Mouse (Mus musculus) testis, postnatal 10 days (tissue): ENCODE results near the gene Il18.
A peak's percentile ranks its signal among the peaks of the same experiment; 100 is the strongest.
"Not testable (repeated sequence)": the region's sequence is repeated elsewhere in the genome, so short reads cannot be mapped to it uniquely, and the experiment has no call there.

Source experiments
- DNase-seq: peaks from one replicate; pipeline ENCODE4 v3.0.0; 2021; ENCODE audit warnings: low spot score

Gene Il18

DNA sequence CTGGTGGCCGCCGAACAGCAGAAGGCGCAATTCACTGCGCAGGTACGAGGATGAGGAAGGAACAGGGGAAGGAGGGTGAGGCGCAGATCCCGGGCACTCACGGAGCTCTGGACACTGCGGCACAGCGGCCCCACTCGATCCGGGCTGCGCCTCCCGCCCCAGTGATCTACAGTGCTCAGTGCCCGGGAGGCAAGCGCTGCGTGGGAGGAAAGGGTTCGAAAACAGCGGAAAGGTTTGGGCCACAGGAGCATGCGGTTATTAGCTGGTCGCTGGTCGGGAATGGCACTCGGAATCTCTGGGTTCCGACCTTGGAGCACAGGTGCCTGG is 49.3 kb downstream of the Il18 start:
- no peak for DNase-seq

DNA sequence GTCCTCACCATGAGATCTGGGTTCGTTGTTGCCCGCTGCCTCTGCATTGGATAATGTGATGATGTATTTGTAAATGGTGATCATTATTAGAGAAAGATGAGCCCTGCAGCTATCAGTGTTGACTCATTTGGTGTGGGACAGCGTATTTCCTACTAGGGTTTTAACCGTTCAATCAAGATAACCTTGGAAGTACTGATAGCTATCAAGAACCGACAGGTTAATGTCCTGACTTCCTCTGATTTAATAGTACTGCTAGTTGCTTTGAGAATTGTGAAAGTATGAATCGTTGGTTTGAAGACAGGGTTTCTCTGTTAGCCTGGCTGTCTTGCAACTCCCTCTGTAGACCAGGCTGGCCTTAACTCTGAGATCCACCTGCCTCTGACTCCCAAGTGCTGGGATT is 49.7 kb downstream of the Il18 start:
- DNase-seq = no peak

GRCm38 (mm10) chr9:50612115-50612514 is 57.5 kb downstream of the Il18 start:
- DNase-seq = no peak

- no peak for DNase-seq
These were observed 61.5 kb downstream of the Il18 start for GRCm38 (mm10) chr9:50616161-50616560.

GRCm38 (mm10) chr9:50616766-50617603 is 62.4 kb downstream of the Il18 start, which contains the start of the genes Pih1d2 and Nkapd1:
Gene Pih1d2 (plus strand): TSS chr9:50617321.
Gene Nkapd1 (minus strand): TSS chr9:50617464.
- peak; percentile 88 for DNase-seq

DNA sequence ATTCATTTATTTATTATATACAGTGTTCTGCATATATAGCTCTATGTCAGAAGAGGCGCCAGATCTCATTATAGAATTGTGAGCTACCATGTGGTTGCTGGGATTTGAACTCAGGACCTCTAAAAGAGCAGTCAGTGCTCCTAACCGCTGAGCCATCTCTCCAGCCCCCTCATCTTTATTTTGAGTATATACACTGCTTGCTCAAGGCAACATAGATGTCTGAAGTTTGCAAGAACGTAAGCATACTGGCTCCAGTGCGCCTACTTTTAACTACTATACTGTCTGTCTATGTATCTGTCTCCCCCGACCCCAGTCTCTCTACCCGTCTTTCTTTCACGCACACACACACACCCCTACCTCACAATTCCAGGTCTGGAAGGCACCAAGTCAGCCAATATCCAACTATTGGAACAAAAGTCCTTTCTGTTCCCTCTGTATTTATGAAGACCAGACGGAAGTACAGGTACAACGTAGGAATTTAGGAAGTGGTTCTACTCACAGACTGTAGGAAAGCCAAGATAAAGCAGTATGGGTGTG is 63.2 kb downstream of the Il18 start:
- DNase-seq = no peak

GRCm38 (mm10) chr9:50630903-50631302 is 76.3 kb downstream of the Il18 start:
- DNase-seq = not testable (repeated sequence)
